Mouse (Mus musculus) intestine, embryonic 14.5 days (tissue): Measurements from ENCODE around the gene Cdc26. TPM values are rescaled to one million over a fixed set of nuclear protein-coding genes. Genes with fewer than 3 reads are reported as not detected.

Experiments
- ATAC-seq: fragments of 200-750 bp; cut with Nextera tagmentation; replicated peaks from 2 replicates; pipeline ENCODE4 v1.8.0; 2017; ENCODE audit warnings: low read depth, moderate number of reproducible peaks, moderate TSS enrichment, moderate library complexity; ENCODE audit not compliant: low FRiP score, low TSS enrichment
- DNase-seq: peaks from one replicate; pipeline ENCODE4 v3.0.0-alpha.2; 2018; ENCODE audit warnings: low spot score
- H3K27ac ChIP-seq: fragments of 300-500 bp; sonication (generic); 2 replicates; pipeline ENCODE4 v1.5.1; 2014; ENCODE audit warnings: low read depth, mild to moderate bottlenecking, control low read depth
- H3K27me3 ChIP-seq: fragments of 300-500 bp; sonication (generic); replicated peaks from 2 replicates; pipeline ENCODE4 v1.6.1; 2014; ENCODE audit warnings: low read length, control low read depth; ENCODE audit not compliant: control insufficient read depth, insufficient read depth
- H3K36me3 ChIP-seq: fragments of 300-500 bp; sonication (generic); 2 replicates; pipeline ENCODE4 v1.6.1; 2014; ENCODE audit warnings: low read length, control low read depth; ENCODE audit not compliant: control insufficient read depth, insufficient read depth
- H3K4me1 ChIP-seq: fragments of 300-500 bp; sonication (generic); replicated peaks from 2 replicates; pipeline ENCODE4 v1.6.1; 2014; ENCODE audit warnings: low read length, control low read depth, mixed read lengths; ENCODE audit not compliant: control insufficient read depth, insufficient read depth
- H3K4me2 ChIP-seq: fragments of 300-500 bp; sonication (generic); 2 replicates; pipeline ENCODE4 v1.6.1; 2014; ENCODE audit warnings: low read length
- H3K4me3 ChIP-seq: fragments of 300-500 bp; sonication (generic); 2 replicates; pipeline ENCODE4 v1.5.1; 2014; ENCODE audit warnings: low read depth, low read length, control low read depth, mixed read lengths
- H3K9ac ChIP-seq: fragments of 300-500 bp; sonication (generic); 2 replicates; pipeline ENCODE4 v1.6.1; 2014; ENCODE audit warnings: mild to moderate bottlenecking, low read length
- H3K9me3 ChIP-seq: fragments of 300-500 bp; sonication (generic); 2 replicates; pipeline ENCODE4 v1.6.1; 2016; ENCODE audit warnings: low read length, control low read depth; ENCODE audit not compliant: control insufficient read depth
- WGBS: fragments of 180-500 bp; shearing (Covaris S2); extraction: QIAGEN DNeasy Blood & Tissue Kit; methylation state at CpG from one replicate; pipeline ENCODE4 v1.1.7; 2014; 5-methylcytosine and 5-hydroxymethylcytosine counted together
- polyA plus RNA-seq: library from polyadenylated mRNA; unstranded; fragments of >200 nt; fragmentation: Nextera tagmentation; extraction: Ambion mirVana; gene quantifications from 2 replicates; pipeline ENCODE4 v1.2.1, GENCODE M21; 2014

Gene Cdc26
- polyA plus RNA-seq, 1 experiment from 2014 or later = 166 TPM

DNA sequence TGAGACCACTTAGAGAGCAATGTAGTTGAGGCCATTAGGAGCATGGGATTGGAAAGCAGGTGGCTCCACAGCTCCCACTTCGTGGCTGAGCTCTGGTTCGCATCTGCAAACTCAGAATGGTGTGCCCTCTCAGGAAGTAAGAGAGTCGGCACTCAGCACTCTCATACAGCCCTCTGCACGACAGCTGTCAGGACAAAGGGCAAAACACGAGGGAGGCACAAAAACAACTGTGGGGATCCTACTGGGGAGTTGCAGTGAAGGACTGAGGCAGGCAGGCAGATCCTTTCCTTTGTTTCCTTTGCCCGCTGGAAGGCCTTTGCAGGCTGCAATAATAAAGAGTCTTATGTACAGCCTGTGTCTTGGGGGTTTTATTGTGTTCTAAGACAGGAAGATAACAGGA, 15.0 kb downstream of the Cdc26 start:
- Histone ChIP-seq H3K27ac (no peak overlapping the region), H3K4me2 (no peak overlapping the region), H3K9ac (no peak overlapping the region), H3K27me3 (no peaks in the 10 kb centered on the region), H3K9me3 (no peaks in the 10 kb centered on the region), H3K4me1 (no peaks in the 10 kb centered on the region), H3K4me3 (no peak overlapping the region), H3K36me3 (peaks cover 78% of the 10 kb centered on the region)
- DNase-seq (no peak), ATAC-seq (no peak)
- 72% methylated on average over 6 of the region's 6 CpGs for WGBS

DNA sequence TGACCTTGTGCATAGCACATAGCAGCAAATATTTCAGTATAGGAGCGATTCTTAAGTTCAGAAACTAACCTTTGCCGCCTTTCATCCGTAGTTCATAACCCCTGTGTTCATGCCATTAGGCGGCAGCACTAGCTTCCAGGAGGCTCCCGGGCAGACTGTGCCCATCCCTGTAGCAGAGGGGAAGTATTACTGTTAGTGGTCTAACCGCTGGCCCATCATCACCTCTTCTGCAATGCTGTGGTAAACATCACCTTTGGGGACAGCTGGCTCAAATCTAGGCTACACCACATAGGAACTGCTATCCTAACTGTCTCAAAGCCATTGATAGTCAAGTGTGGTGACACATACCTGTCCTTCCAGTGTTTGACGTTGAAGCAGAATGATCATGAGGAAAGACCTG, 16.6 kb downstream of the Cdc26 start:
- no peak overlapping the region for H3K27ac ChIP-seq
- no peak for DNase-seq
- H3K4me1 ChIP-seq = no peaks in the 10 kb centered on the region
- no peak overlapping the region for H3K4me2 ChIP-seq
- no peaks in the 10 kb centered on the region for H3K27me3 ChIP-seq
- H3K4me3 ChIP-seq = no peak overlapping the region
- H3K36me3 ChIP-seq = peaks cover 78% of the 10 kb centered on the region
- WGBS = 81% methylated on average over 7 of the region's 7 CpGs
- ATAC-seq = peak; percentile 28; the same call in 1 of the 2 replicates
- H3K9ac ChIP-seq = no peak overlapping the region
- no peaks in the 10 kb centered on the region for H3K9me3 ChIP-seq

DNA sequence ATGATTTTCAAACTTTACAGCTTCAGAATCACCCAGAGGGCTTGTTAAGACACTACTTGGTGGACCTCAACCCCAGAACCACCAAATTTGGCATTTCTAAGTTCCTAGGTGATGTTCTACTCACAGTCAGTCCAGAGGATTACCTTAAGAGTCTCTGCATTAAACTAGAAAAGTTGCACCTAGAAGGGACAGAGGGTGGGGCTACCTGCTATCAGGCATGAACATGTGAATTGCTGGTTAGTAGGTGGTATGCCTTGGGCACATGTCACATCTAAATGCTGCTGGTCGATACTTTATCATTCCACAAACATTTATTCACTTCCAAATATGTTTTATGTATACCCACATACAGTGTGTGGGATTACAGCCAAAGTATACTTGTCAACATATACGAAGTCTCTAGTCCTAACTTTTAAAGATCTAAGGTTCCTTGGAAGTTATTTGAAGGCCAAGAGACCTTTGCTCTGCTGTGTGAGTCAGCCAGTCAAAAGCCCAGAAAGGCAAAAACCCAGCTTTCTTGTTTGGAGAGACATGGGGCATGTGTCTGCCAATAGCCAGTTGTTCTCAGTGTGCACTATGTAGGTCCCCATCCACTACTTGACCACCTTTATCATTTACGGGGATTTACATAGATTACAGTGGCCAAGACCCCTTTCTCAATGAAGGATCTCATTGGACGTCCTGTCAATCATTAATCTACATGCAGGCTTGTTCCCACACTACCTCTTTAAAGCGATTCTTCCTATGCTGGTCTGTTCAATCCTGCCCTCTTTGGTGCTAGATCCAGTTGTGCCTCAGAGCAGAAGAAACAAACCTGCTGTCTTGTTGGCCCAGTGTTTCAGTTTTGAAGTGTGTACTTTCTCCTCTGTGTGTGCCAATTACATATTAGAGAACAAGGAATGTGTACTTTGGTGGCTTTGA, 18.6 kb downstream of the Cdc26 start:
- no peaks in the 10 kb centered on the region; the same call in 1 of the 2 replicates for H3K4me1 ChIP-seq
- DNase-seq (no peak), ATAC-seq (peak; percentile 57; the same call in 1 of the 2 replicates)
- WGBS = 82% methylated on average over 5 of the region's 5 CpGs
- no peak overlapping the region for H3K4me2 ChIP-seq
- H3K27ac ChIP-seq = no peak overlapping the region
- H3K9ac ChIP-seq = no peak overlapping the region
- H3K27me3 ChIP-seq = no peaks in the 10 kb centered on the region
- peaks cover 72% of the 10 kb centered on the region for H3K36me3 ChIP-seq
- H3K4me3 ChIP-seq = no peak overlapping the region
- H3K9me3 ChIP-seq = no peaks in the 10 kb centered on the region

DNA sequence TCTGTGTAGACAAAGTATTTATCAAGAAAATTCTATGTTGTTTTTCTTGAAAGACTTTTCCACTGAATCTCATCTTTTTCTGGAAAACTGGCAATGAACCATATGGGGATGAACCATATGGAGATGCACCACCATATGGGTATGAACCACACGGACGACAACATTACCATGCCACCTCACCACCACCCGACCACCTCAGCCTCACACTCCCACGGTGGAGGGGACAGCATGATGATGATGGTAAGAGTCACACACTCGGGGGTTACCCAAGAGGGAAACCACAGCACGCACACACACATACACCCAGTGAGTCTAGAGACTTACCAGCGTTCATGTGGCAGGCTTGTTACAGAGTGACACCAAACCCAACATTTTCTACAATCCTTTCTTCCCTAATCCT, 23.0 kb downstream of the Cdc26 start:
- H3K4me3 ChIP-seq = no peak overlapping the region
- H3K27ac ChIP-seq = no peak overlapping the region
- H3K9ac ChIP-seq = no peak overlapping the region
- no peaks in the 10 kb centered on the region; the same call in 1 of the 2 replicates for H3K4me1 ChIP-seq
- H3K9me3 ChIP-seq = no peaks in the 10 kb centered on the region
- ATAC-seq (no peak), DNase-seq (no peak)
- H3K27me3 ChIP-seq = no peaks in the 10 kb centered on the region
- H3K4me2 ChIP-seq = no peak overlapping the region
- WGBS = 94% methylated on average over 7 of the region's 7 CpGs
- H3K36me3 ChIP-seq = peaks cover 45% of the 10 kb centered on the region

DNA sequence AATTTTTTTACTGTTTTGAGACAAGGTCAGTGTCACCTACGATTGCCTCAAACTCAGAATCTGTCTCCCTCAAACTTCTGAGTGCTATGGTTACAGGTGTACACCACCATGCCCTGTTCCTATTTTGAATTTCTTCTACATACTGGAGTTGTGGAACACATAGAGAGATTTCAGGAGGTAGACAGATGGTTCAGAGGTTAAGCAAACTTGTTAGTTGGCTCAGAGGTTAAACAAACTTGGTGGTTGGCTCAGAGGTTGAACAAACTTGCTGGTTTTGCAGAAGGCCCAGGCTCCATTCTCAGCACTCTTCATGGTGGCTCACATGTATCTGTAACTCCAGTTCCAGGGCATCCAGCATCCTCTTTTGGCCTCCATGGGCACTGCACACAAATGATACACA, 24.3 kb downstream of the Cdc26 start:
- no peak overlapping the region for H3K27ac ChIP-seq
- peaks cover 36% of the 10 kb centered on the region for H3K36me3 ChIP-seq
- H3K4me3 ChIP-seq = no peak overlapping the region
- ATAC-seq = no peak
- no peaks in the 10 kb centered on the region for H3K27me3 ChIP-seq
- H3K9me3 ChIP-seq = no peaks in the 10 kb centered on the region
- H3K4me2 ChIP-seq = no peak overlapping the region
- DNase-seq = no peak
- H3K4me1 ChIP-seq = no peaks in the 10 kb centered on the region; the same call in 1 of the 2 replicates
- WGBS = 87% methylated on average over 1 of the region's 1 CpGs
- H3K9ac ChIP-seq = no peak overlapping the region

DNA sequence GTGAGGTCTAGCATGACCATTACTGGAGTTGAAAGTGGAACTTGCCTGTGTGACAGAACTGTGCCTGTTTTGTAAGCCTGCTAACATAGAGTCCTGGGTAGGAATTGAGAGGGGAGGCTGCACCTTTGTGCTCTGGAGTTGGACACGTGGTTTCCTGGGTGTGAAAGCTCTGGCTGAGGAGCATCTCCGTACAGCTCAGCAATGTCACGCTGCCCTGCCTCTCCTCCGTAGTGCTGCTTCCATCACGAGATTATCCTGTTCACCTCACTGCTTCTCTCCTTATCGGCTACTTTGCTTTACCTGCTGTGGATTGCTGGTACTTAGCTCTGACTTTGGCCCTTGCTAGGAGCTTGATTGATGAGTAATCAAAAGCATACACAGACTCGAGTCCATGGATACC, 24.7 kb downstream of the Cdc26 start:
- 76% methylated on average over 7 of the region's 7 CpGs for WGBS
- H3K9ac ChIP-seq = no peak overlapping the region
- no peak for ATAC-seq

DNA sequence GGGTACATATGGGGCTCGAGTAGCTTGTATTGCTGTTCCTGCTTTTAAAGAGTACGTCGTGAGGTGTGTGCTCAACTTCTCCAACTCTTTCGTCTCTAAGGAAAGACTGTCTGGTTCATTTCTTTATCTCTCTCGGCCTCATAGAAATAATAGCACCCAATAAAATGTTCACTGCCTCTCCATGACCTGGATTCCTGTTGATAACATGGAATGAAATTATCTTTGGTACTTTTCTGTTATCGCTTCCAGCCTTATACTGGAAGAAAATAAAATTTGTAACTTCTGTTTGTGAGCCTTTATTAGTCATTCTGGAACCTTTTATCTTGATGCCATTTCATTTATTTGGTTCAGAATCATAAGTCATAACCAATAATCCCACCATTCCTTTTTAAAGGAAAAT, 25.2 kb downstream of the Cdc26 start:
- Histone ChIP-seq H3K36me3 (peaks cover 26% of the 10 kb centered on the region), H3K4me1 (no peaks in the 10 kb centered on the region; the same call in 1 of the 2 replicates), H3K4me2 (no peak overlapping the region), H3K4me3 (no peak overlapping the region), H3K9ac (no peak overlapping the region), H3K9me3 (no peaks in the 10 kb centered on the region), H3K27ac (no peak overlapping the region), H3K27me3 (no peaks in the 10 kb centered on the region)
- DNase-seq (no peak), ATAC-seq (no peak)
- 80% methylated on average over 6 of the region's 6 CpGs for WGBS

More for the DNA sequence above, 24.7 kb downstream of the Cdc26 start:
- Histone ChIP-seq H3K9me3 (no peaks in the 10 kb centered on the region), H3K4me1 (no peaks in the 10 kb centered on the region; the same call in 1 of the 2 replicates), H3K27me3 (no peaks in the 10 kb centered on the region), H3K36me3 (peaks cover 32% of the 10 kb centered on the region), H3K4me3 (no peak overlapping the region), H3K4me2 (no peak overlapping the region), H3K27ac (no peak overlapping the region)
- DNase-seq = no peak

DNA sequence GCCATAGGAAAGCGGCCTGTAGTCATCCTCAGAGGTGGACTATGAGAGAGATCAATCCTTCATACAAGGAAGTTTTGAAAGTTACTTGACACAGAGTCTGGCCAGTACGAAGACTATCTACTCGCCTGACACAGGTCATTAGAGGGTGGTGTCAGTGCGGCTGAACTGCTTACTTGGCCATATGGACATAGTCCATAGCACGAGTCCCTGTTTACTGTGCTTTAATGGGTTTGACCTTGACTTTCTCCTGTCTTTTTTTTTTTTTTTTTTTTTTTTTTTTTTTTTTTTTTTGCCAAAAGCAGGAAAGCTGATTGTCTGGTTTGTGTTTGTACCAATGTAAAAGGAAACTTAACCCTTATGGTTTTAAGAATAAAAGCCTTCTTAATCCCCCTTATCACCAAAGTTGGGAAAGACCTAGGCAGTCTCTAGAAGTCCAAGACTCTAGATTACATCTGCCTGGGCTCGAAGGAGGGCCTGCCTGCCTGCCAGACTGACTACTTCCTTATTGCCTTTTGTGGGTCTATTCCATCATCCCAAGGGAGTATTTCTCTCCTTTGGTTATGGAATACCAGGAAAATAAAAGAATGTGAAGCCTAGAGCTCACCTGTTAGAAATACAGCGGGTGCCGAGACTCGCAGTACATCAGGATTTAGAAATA, 28.6 kb downstream of the Cdc26 start:
- WGBS = 73% methylated on average over 9 of the region's 9 CpGs
- no peak for ATAC-seq
- H3K4me3 ChIP-seq = no peak overlapping the region

More for the DNA sequence above, 28.6 kb downstream of the Cdc26 start:
- Histone ChIP-seq H3K4me2 (no peak overlapping the region), H3K27ac (no peak overlapping the region), H3K36me3 (no peaks in the 10 kb centered on the region), H3K27me3 (no peaks in the 10 kb centered on the region), H3K4me1 (no peaks in the 10 kb centered on the region; the same call in 1 of the 2 replicates), H3K9me3 (no peaks in the 10 kb centered on the region), H3K9ac (no peak overlapping the region)
- no peak for DNase-seq
